Mouse (Mus musculus): ENCODE measurements around the gene Rapgefl1.

Rapgefl1 gene

DNA sequence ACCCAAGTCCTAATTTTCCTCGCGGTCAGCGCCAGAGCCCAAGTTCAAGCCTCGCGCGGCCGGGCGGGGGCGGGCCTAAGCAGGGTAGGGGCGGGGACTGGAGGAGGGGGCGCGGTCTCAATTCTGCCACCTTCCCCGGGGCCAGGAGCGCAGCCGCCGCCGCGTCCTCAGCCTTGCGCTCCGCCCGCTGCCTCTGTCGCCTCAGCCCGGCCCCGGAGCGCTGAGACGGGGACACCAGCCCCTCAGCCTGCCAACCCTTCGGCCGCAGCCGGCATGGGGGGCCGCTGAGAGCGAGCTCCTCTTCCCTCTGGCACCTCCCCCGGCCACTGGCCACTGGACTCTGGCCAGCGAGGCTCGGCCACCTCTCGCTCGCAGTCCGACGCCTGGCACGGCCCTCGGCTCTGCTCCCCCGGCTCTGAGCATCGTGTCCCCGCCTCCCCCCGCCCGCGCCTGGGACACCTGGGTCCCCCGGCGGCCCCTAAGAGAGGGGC, at the start of gene Rapgefl1:
Gene Rapgefl1 (plus strand): TSS at position 135 of the 491 bp plus-strand sequence.
- peak; percentile 78 for DNase-seq

GRCm38 (mm10) chr11:98787229-98787628, 49.4 kb upstream of the Rapgefl1 start:
- DNase-seq: no peak

DNA sequence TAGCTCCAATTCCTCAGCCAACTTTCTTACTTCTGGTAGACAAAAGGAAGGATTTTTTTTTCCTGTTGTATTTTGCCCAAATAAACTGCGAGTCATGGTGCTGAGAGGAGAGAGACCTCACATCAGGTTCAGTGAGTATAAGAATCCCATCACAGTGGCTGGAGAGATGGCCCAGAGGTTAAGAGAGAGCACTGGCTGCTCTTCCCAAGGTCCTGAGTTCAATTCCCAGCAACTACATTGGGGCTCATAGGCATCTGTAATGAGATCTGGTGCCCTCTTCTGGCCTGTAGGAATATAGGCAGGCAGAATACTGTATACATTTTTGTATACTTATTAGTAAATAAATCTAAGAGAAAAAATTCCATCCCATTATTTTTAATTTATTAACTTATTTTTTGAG, 48.9 kb upstream of the Rapgefl1 start:
- DNase-seq: no peak

DNA sequence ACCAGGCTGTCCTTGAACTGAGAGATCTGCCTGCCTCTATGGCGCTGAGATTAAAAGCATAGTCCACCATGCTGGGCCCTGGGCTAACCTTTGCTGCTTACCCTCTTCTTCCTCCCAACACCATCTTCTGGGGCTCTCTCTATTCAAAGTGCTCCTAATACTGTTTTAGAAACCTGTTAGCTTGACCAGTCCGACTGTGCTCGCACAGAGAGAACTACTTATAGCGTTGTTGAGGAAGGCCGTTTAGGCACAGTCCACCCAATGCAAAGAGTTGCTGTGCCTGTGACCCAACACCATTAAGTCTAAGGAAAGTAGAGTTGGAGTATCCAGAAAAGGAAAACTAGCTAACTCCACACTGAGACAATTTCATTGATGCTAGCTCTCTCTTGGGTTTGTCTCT, 48.4 kb upstream of the Rapgefl1 start:
- DNase-seq: no peak

DNA sequence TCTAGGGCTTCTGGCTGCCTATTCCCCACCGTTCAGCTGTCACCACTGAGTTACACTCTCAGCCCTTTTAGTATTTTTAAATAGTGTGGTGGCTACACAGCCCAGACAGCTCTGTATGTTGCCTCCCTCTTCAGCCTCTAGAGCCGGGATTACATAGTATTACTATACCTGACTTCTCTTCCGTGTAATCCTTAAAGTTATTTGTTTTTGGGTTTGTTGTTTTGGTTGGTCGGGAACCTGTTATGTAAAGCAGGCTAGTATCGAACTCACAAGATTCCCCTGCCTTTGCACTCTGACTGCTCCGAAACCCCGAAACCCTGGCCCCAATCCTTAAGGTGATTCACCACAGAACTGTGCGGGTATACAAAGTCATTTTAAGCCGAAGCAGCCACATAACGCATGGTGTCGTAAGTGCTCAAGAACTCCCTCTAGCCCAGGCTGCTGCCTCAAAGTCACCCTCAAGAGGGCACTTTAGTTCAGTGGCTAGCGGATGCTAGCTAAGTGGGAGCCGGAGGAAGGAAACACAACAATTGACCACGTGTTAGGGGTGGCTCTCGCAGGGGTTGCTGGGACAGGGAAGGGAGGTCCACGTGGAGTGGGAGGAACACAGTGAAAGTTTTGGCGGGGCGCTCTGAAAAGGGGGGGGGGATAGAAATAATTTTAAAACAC, 47.9 kb upstream of the Rapgefl1 start:
- peak; percentile 90 for DNase-seq

- DNase-seq: no peak
These were observed 47.3 kb upstream of the Rapgefl1 start for GRCm38 (mm10) chr11:98789219-98789807.

DNA sequence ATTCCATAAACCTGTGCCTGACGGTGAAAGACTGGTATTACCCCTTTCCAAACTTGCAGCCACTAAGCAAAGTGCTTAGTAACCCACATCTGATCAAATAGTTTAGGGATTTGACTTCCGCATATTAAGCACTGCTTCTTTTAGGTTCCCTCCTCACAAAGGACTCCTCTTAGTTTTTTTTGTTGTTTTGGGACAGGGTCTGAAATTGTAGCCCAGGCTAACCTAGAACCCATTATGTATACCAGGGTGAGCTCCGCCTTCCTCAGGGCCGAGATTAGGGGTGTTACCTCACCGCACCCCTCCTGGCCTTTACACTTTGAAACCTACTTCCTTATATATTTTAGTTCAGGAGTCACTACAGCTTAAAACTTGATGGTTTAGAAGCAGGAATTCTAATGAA, 46.8 kb upstream of the Rapgefl1 start:
- no peak for DNase-seq

GRCm38 (mm10) chr11:98790631-98791205, 45.9 kb upstream of the Rapgefl1 start:
- no peak for DNase-seq

- no peak for DNase-seq
These were observed 45.1 kb upstream of the Rapgefl1 start for GRCm38 (mm10) chr11:98791448-98791847.

DNA sequence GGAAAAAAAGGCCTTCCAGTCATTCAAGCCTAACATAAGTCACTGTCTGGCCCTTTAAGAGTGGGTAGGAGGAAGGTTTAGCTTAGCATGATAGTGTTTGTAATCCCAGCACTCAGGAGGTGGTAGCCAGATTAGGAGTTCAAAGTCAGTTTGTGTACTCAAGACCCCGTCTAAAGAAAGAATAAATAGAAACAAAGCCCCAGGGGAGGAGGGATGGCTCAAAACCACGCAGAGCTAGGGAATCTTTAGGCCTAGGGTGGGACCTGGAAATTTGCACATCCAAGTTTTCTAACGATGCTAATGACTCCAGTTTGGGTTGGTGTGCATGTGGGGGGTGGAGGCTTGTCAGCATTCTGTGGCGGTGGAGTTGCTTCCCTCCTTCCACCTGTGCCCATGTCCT, 44.5 kb upstream of the Rapgefl1 start:
- no peak for DNase-seq

GRCm38 (mm10) chr11:98794469-98795014, 42.0 kb upstream of the Rapgefl1 start:
- DNase-seq: peak; percentile 83

GRCm38 (mm10) chr11:98795015-98795713, 41.4 kb upstream of the Rapgefl1 start, which contains the start of gene Msl1:
Gene Msl1, plus strand, starts transcription at chr11:98795516.
- peak; percentile 88 for DNase-seq

GRCm38 (mm10) chr11:98795714-98796514, 40.7 kb upstream of the Rapgefl1 start:
- no peak for DNase-seq

DNA sequence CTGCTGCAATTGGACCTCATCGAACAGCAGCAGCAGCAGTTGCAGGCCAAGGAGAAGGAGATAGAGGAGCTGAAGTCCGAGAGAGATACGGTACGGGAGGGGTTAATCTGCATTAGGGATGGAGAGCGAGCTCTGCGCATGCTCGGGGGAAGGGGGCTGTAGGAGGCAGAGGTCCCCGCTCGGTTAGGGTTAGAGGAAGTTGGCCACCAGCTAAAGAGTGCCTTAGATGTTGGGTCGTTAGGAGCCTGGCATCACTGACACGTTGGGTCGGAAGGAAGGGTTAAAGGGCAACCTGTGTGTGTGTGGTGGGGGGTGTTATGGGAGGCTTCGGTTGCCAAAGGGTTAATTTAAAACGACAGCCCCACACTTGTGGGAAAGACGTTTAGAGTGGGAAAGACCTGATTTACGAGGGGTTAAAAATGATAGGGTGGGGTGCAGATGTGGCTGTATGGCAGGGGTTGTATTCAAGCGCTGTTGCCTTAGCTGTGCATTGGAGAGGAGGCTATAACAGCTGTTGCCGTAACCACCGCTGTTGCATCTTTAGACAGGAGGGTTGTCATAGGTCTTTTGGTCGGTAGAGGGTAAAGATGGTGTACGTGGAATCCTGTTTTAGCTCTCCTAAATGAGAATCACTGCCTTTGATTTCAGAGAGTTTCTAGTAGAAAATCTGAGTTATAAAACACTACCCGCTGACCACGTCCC, 39.9 kb upstream of the Rapgefl1 start:
- DNase-seq: peak; percentile 68

DNA sequence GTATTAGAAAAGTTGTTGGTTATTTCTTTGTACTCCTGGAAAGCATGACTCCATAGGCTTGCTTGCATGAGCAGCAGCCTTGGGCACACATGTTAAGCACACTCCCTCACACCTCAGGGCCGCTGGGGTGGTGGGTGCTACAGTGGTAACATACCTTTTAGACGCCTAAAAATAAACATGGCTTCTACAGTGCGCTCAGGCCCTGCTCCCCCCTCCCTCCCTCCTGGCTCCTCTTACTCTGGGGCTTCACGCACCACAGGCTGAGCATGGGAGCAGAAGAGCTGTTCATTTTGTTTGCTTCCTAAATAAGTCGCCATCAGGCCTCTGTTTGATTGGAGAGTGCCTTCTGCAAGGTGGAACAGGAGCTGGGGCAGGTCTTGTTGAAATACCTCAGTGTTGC, 39.3 kb upstream of the Rapgefl1 start:
- no peak for DNase-seq

- no peak for DNase-seq
These were observed 38.7 kb upstream of the Rapgefl1 start for GRCm38 (mm10) chr11:98797909-98798308.

DNA sequence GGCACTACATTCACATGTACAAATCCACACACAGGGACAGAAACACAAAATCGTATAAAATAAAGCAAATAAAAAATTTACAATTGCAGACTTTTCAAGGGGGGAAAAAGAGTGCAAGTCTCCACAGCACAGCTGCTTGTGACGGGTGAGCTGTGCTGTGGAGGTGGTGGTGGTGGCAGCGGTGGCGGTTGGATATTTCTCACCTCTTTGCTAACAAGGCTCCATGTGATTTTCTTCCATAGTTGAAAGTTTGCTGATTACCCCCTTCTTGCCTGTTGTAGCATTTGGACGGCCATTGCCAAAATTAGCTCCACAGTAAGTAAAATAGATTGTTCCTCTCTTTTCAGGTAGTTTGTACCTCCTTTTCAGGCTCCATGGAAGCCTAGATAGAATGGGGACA, 32.0 kb upstream of the Rapgefl1 start, which contains the start of gene Casc3:
Gene Casc3 (plus strand): TSS at position 301 of the 400 bp plus-strand sequence.
- DNase-seq: no peak

DNA sequence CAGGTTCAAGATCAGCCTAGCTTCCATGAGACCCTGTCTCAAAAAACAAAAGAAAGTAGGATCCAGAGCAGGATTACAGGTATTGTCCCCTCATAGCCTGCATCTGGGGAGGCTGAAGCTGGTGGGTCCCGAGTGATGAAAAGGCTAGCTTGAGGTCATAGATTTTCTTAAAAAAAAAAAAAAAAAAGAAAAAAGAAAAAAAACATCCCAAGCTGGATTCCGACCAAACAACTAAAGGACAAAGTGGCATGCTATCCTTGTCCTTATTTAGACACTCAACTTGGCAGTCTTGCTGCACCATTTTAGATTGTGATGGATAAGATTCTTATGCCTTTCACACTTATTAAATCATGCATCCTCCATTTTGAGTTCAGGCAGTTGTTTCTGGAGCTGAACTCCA, 28.2 kb upstream of the Rapgefl1 start:
- no peak for DNase-seq

DNA sequence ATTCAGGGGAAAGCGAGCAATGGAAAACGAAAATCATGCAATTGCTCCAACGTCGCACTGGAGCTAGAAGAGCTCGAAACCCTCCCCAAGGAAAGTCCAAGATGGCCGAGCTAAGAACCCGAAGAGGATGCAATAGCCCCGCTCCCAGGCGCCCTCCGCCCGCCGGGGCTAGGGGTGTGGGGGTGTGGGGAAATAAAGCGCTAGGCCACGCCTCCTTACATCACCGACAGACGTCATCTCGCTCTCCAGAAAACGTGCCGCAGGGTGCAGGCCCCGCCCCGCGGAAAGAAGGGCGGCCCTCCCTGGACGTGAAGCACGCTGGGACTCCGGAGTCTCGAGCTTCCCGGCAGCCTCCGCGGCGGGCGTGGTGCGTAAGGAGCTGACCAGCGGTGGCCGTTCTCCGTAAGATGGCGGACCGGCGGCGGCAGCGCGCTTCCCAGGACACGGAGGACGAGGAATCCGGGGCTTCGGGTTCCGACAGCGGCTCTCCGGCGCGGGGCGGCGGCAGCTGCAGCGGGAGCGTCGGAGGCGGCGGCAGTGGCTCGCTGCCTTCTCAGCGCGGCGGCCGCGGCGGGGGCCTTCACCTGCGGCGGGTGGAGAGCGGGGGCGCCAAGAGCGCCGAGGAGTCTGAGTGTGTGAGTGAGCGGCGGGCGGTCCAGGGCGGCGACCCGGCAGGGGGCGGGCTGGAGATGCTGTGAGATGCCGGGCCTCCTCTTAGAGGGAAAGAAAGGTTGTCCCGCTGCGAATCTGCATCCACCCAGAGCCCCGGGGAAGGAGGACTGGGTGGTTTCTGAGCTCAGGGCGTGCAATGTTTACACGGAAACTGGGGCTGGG, 26.9 kb upstream of the Rapgefl1 start:
- DNase-seq: peak; percentile 99

DNA sequence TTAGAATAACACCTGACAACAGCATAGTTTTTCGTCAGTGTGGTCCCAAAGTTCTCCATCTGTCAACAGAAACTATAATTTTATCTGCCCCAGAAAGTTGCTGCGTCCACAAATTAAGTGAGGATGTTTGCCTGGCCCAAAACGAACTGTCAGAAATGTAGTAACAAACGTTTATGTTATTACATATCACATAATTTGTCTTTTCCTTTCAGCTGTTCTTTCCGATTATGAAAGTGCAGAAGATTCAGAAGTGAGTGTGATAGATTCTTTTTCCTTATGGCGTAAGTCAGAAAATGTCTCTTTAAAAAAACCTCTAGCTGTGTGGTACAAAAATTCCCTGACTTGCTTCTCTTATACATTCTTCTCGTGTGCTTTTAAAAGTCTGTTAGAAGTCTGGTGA, 25.9 kb upstream of the Rapgefl1 start:
- no peak for DNase-seq
